Mouse (Mus musculus): Measurements from ENCODE around the gene Tmem179b. TPM values are rescaled to one million over a fixed set of nuclear protein-coding genes. Genes with fewer than 3 reads are reported as not detected.

Tmem179b gene
- polyA plus RNA-seq, 1 experiment = 87.9 TPM

GRCm38 (mm10) chr19:8818301-8818798, 44.1 kb upstream of the Tmem179b start:
- no peak for DNase-seq (ENCODE audit: low read depth in 1 of 2, low spot score in 2 of 2)
- peaks cover 7% of the 10 kb centered on the region for H3K4me1 ChIP-seq (ENCODE audit: control insufficient read depth, insufficient read depth, insufficient read length)
- peak overlapping the region; percentile 78 for H3K4me3 ChIP-seq (ENCODE audit: extremely low read depth, insufficient read depth, insufficient read length)
- no peaks in the 10 kb centered on the region for H3K27me3 ChIP-seq (ENCODE audit: control insufficient read depth, insufficient read depth, low read length)
- TF ChIP-seq CTCF (IDR thresholded peaks at IDR 0.05; ENCODE audit: extremely low read depth, insufficient read depth, insufficient read length, insufficient replicate concordance) = no peak
- TF ChIP-seq POLR2A (IDR thresholded peaks at IDR 0.05; ENCODE audit: low read depth, low read length) = no peak
- H3K36me3 ChIP-seq (ENCODE audit: control insufficient read depth, insufficient read depth, low read length) = peaks cover 14% of the 10 kb centered on the region
- H3K27ac ChIP-seq (ENCODE audit: insufficient read depth, low read length) = peak overlapping the region; percentile 97
- WGBS = 11% methylated on average over 14 of the region's 14 CpGs

- Histone ChIP-seq H3K27me3 (ENCODE audit: control insufficient read depth, insufficient read depth, low read length) (no peaks in the 10 kb centered on the region), H3K36me3 (ENCODE audit: control insufficient read depth, insufficient read depth, low read length) (peaks cover 13% of the 10 kb centered on the region; the same call in 1 of the 2 replicates), H3K27ac (ENCODE audit: insufficient read depth, low read length) (no peak overlapping the region), H3K4me3 (ENCODE audit: extremely low read depth, insufficient read depth, insufficient read length) (no peak overlapping the region), H3K4me1 (ENCODE audit: control insufficient read depth, insufficient read depth, insufficient read length) (peaks cover 5% of the 10 kb centered on the region)
- TF ChIP-seq POLR2A (IDR thresholded peaks at IDR 0.05; ENCODE audit: low read depth, low read length) (no peak), CTCF (IDR thresholded peaks at IDR 0.05; ENCODE audit: extremely low read depth, insufficient read depth, insufficient read length, insufficient replicate concordance) (no peak)
- WGBS = 77% methylated on average over 3 of the region's 3 CpGs
- DNase-seq (ENCODE audit: low read depth in 1 of 2, low spot score in 2 of 2) = no peak
Measured at GRCm38 (mm10) chr19:8817001-8817400, 42.7 kb upstream of the Tmem179b start.

GRCm38 (mm10) chr19:8815812-8816211, 41.5 kb upstream of the Tmem179b start:
- H3K36me3 ChIP-seq (ENCODE audit: control insufficient read depth, insufficient read depth, low read length) = peaks cover 18% of the 10 kb centered on the region
- no peak for TF ChIP-seq CTCF (IDR thresholded peaks at IDR 0.05; ENCODE audit: extremely low read depth, insufficient read depth, insufficient read length, insufficient replicate concordance)
- TF ChIP-seq POLR2A (IDR thresholded peaks at IDR 0.05; ENCODE audit: low read depth, low read length) = no peak
- no peak overlapping the region for H3K4me3 ChIP-seq (ENCODE audit: extremely low read depth, insufficient read depth, insufficient read length)
- no peaks in the 10 kb centered on the region for H3K27me3 ChIP-seq (ENCODE audit: control insufficient read depth, insufficient read depth, low read length)
- no peak overlapping the region for H3K27ac ChIP-seq (ENCODE audit: insufficient read depth, low read length)
- DNase-seq (ENCODE audit: low read depth in 1 of 2, low spot score in 2 of 2) = no peak
- WGBS = 89% methylated on average over 11 of the region's 11 CpGs
- H3K4me1 ChIP-seq (ENCODE audit: control insufficient read depth, insufficient read depth, insufficient read length) = peaks cover 3% of the 10 kb centered on the region

- TF ChIP-seq CTCF (IDR thresholded peaks at IDR 0.05; ENCODE audit: extremely low read depth, insufficient read depth, insufficient read length, insufficient replicate concordance) (no peak), POLR2A (IDR thresholded peaks at IDR 0.05; ENCODE audit: low read depth, low read length) (no peak)
- no peaks in the 10 kb centered on the region for H3K27me3 ChIP-seq (ENCODE audit: control insufficient read depth, insufficient read depth, low read length)
- peaks cover 5% of the 10 kb centered on the region for H3K4me1 ChIP-seq (ENCODE audit: control insufficient read depth, insufficient read depth, insufficient read length)
- peaks cover 18% of the 10 kb centered on the region for H3K36me3 ChIP-seq (ENCODE audit: control insufficient read depth, insufficient read depth, low read length)
- WGBS = 65% methylated on average over 5 of the region's 5 CpGs
- DNase-seq (ENCODE audit: low read depth in 1 of 2, low spot score in 2 of 2) = peak in 1 of 2 experiments; percentile 12
- H3K4me3 ChIP-seq (ENCODE audit: extremely low read depth, insufficient read depth, insufficient read length) = peak overlapping the region; percentile 17; the same call in 1 of the 2 replicates
- peak overlapping the region; percentile 91 for H3K27ac ChIP-seq (ENCODE audit: insufficient read depth, low read length)
Measured at GRCm38 (mm10) chr19:8806810-8807209, 32.5 kb upstream of the Tmem179b start.

GRCm38 (mm10) chr19:8803879-8804660, 29.8 kb upstream of the Tmem179b start:
- TF ChIP-seq POLR2A (IDR thresholded peaks at IDR 0.05; ENCODE audit: low read depth, low read length) (no peak), CTCF (IDR thresholded peaks at IDR 0.05; ENCODE audit: extremely low read depth, insufficient read depth, insufficient read length, insufficient replicate concordance) (no peak)
- 80% methylated on average over 11 of the region's 11 CpGs for WGBS
- Histone ChIP-seq H3K36me3 (ENCODE audit: control insufficient read depth, insufficient read depth, low read length) (peaks cover 5% of the 10 kb centered on the region; the same call in 1 of the 2 replicates), H3K4me3 (ENCODE audit: extremely low read depth, insufficient read depth, insufficient read length) (no peak overlapping the region), H3K27me3 (ENCODE audit: control insufficient read depth, insufficient read depth, low read length) (no peaks in the 10 kb centered on the region), H3K4me1 (ENCODE audit: control insufficient read depth, insufficient read depth, insufficient read length) (peaks cover 3% of the 10 kb centered on the region), H3K27ac (ENCODE audit: insufficient read depth, low read length) (no peak overlapping the region)
- no peak for DNase-seq (ENCODE audit: low read depth in 1 of 2, low spot score in 2 of 2)

GRCm38 (mm10) chr19:8803204-8803780, 29.0 kb upstream of the Tmem179b start:
- Histone ChIP-seq H3K4me3 (ENCODE audit: extremely low read depth, insufficient read depth, insufficient read length) (no peak overlapping the region), H3K27me3 (ENCODE audit: control insufficient read depth, insufficient read depth, low read length) (no peaks in the 10 kb centered on the region), H3K36me3 (ENCODE audit: control insufficient read depth, insufficient read depth, low read length) (peaks cover 3% of the 10 kb centered on the region; the same call in 1 of the 2 replicates), H3K4me1 (ENCODE audit: control insufficient read depth, insufficient read depth, insufficient read length) (peaks cover 3% of the 10 kb centered on the region), H3K27ac (ENCODE audit: insufficient read depth, low read length) (no peak overlapping the region)
- WGBS = 81% methylated on average over 9 of the region's 9 CpGs
- TF ChIP-seq POLR2A (IDR thresholded peaks at IDR 0.05; ENCODE audit: low read depth, low read length) = no peak
- no peak for TF ChIP-seq CTCF (IDR thresholded peaks at IDR 0.05; ENCODE audit: extremely low read depth, insufficient read depth, insufficient read length, insufficient replicate concordance)
- DNase-seq (ENCODE audit: low read depth in 1 of 2, low spot score in 2 of 2) = no peak
